Mouse (Mus musculus): Measurements from ENCODE around the gene Lsmem1. TPM values are rescaled to one million over a fixed set of nuclear protein-coding genes. Genes with fewer than 3 reads are reported as not detected.
"Not testable (repeated sequence)": the region's sequence is repeated elsewhere in the genome, so short reads cannot be mapped to it uniquely, and the experiment has no call there.

Gene Lsmem1
- polyA plus RNA-seq, 1 experiment from 2014 or later: 21.4 TPM

GRCm38 (mm10) chr12:40175171-40175570 lies 24.1 kb downstream of the Lsmem1 start:
- not testable (repeated sequence) for H3K9ac ChIP-seq (ENCODE audit: low read depth, low read length); H3K9me3 ChIP-seq (replicated peaks; ENCODE audit: control insufficient read depth, low read length); H3K4me1 ChIP-seq (ENCODE audit: control insufficient read depth, insufficient read depth, low read length); H3K27me3 ChIP-seq (ENCODE audit: control insufficient read depth, insufficient read depth, low read length); H3K36me3 ChIP-seq (ENCODE audit: control insufficient read depth, insufficient read depth, low read length); H3K4me2 ChIP-seq; H3K4me3 ChIP-seq (ENCODE audit: low read depth, low read length); ATAC-seq (replicated peaks; ENCODE audit: insufficient number of reproducible peaks, low FRiP score, low TSS enrichment); H3K27ac ChIP-seq (ENCODE audit: low read depth, low read length)
- WGBS (ENCODE audit: insufficient replicate concordance): 41% methylated on average over 1 of the region's 1 CpGs

GRCm38 (mm10) chr12:40171637-40172036 lies 27.7 kb downstream of the Lsmem1 start:
- Histone ChIP-seq H3K4me3 (ENCODE audit: low read depth, low read length) (no peak overlapping the region), H3K36me3 (ENCODE audit: control insufficient read depth, insufficient read depth, low read length) (no peaks in the 10 kb centered on the region; the same call in 1 of the 2 replicates), H3K9me3 (replicated peaks; ENCODE audit: control insufficient read depth, low read length) (no peaks in the 10 kb centered on the region), H3K27me3 (ENCODE audit: control insufficient read depth, insufficient read depth, low read length) (no peaks in the 10 kb centered on the region), H3K9ac (ENCODE audit: low read depth, low read length) (no peak overlapping the region), H3K27ac (ENCODE audit: low read depth, low read length) (no peak overlapping the region), H3K4me2 (no peak overlapping the region), H3K4me1 (ENCODE audit: control insufficient read depth, insufficient read depth, low read length) (no peaks in the 10 kb centered on the region)
- ATAC-seq (replicated peaks; ENCODE audit: insufficient number of reproducible peaks, low FRiP score, low TSS enrichment): no peak
- WGBS (ENCODE audit: insufficient replicate concordance): 79% methylated on average over 2 of the region's 2 CpGs

DNA sequence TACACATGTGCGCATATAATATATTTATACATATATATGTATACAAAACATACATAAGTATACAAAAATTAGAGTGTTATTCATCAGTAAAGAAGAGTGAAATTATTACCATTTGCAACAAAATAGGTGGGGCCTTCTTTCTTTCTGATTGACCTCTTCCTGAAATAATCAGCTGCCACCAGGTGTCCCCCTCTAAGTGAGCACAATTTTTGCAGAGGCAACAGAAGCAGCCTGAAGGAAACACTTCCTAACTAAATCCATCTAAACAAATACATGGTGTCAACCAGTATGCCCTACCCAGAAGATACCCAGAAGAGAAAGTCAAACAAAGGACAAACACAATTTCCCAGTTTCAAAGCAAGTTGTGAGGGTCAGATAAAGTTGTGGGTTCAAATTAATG lies 29.6 kb downstream of the Lsmem1 start:
- no peak overlapping the region for H3K4me2 ChIP-seq
- no peaks in the 10 kb centered on the region; the same call in 1 of the 2 replicates for H3K36me3 ChIP-seq (ENCODE audit: control insufficient read depth, insufficient read depth, low read length)
- H3K9me3 ChIP-seq (replicated peaks; ENCODE audit: control insufficient read depth, low read length): no peaks in the 10 kb centered on the region
- no peak overlapping the region for H3K27ac ChIP-seq (ENCODE audit: low read depth, low read length)
- ATAC-seq (replicated peaks; ENCODE audit: insufficient number of reproducible peaks, low FRiP score, low TSS enrichment): no peak
- 92% methylated on average over 1 of the region's 1 CpGs for WGBS (ENCODE audit: insufficient replicate concordance)
- H3K4me1 ChIP-seq (ENCODE audit: control insufficient read depth, insufficient read depth, low read length): no peaks in the 10 kb centered on the region
- no peak overlapping the region for H3K9ac ChIP-seq (ENCODE audit: low read depth, low read length)
- H3K4me3 ChIP-seq (ENCODE audit: low read depth, low read length): no peak overlapping the region
- no peaks in the 10 kb centered on the region for H3K27me3 ChIP-seq (ENCODE audit: control insufficient read depth, insufficient read depth, low read length)

GRCm38 (mm10) chr12:40164621-40165020 lies 34.7 kb downstream of the Lsmem1 start:
- H3K9me3 ChIP-seq (replicated peaks; ENCODE audit: control insufficient read depth, low read length): no peaks in the 10 kb centered on the region
- no peaks in the 10 kb centered on the region for H3K4me1 ChIP-seq (ENCODE audit: control insufficient read depth, insufficient read depth, low read length)
- WGBS (ENCODE audit: insufficient replicate concordance): 8% methylated on average over 2 of the region's 2 CpGs
- H3K36me3 ChIP-seq (ENCODE audit: control insufficient read depth, insufficient read depth, low read length): no peaks in the 10 kb centered on the region
- no peak overlapping the region for H3K4me3 ChIP-seq (ENCODE audit: low read depth, low read length)
- H3K27me3 ChIP-seq (ENCODE audit: control insufficient read depth, insufficient read depth, low read length): no peaks in the 10 kb centered on the region
- no peak for ATAC-seq (replicated peaks; ENCODE audit: insufficient number of reproducible peaks, low FRiP score, low TSS enrichment)
- H3K9ac ChIP-seq (ENCODE audit: low read depth, low read length): no peak overlapping the region
- H3K4me2 ChIP-seq: no peak overlapping the region
- no peak overlapping the region for H3K27ac ChIP-seq (ENCODE audit: low read depth, low read length)

DNA sequence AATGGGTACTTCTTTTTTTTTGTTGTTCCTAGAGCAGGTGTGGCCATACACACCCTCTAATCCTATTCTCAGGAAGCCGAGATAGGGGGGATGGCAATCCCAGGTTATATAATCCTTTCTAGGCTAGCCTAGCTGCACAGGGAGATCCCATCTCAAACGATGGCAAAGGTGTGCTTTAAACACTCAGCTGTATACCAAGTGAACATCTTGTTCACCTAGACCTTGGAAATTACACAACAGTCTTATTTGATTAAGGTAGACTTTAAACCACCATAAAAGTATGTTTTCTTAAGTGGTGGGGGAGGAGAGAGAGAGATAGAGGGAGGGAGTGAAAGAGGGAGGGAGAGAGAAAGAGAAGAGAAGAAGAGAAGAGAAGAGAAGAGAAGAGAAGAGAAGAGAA lies 38.5 kb downstream of the Lsmem1 start:
- Histone ChIP-seq H3K36me3 (ENCODE audit: control insufficient read depth, insufficient read depth, low read length) (no peaks in the 10 kb centered on the region), H3K9me3 (replicated peaks; ENCODE audit: control insufficient read depth, low read length) (no peaks in the 10 kb centered on the region), H3K27ac (ENCODE audit: low read depth, low read length) (no peak overlapping the region), H3K4me1 (ENCODE audit: control insufficient read depth, insufficient read depth, low read length) (no peaks in the 10 kb centered on the region), H3K4me2 (no peak overlapping the region), H3K9ac (ENCODE audit: low read depth, low read length) (no peak overlapping the region), H3K4me3 (ENCODE audit: low read depth, low read length) (no peak overlapping the region), H3K27me3 (ENCODE audit: control insufficient read depth, insufficient read depth, low read length) (no peaks in the 10 kb centered on the region)
- no peak for ATAC-seq (replicated peaks; ENCODE audit: insufficient number of reproducible peaks, low FRiP score, low TSS enrichment)
- 73% methylated on average over 2 of the region's 2 CpGs for WGBS (ENCODE audit: insufficient replicate concordance)

- H3K27ac ChIP-seq (ENCODE audit: low read depth, low read length): no peak overlapping the region
- no peaks in the 10 kb centered on the region for H3K9me3 ChIP-seq (replicated peaks; ENCODE audit: control insufficient read depth, low read length)
- no peak overlapping the region for H3K9ac ChIP-seq (ENCODE audit: low read depth, low read length)
- no peak overlapping the region for H3K4me2 ChIP-seq
- ATAC-seq (replicated peaks; ENCODE audit: insufficient number of reproducible peaks, low FRiP score, low TSS enrichment): no peak
- H3K36me3 ChIP-seq (ENCODE audit: control insufficient read depth, insufficient read depth, low read length): no peaks in the 10 kb centered on the region
- no peaks in the 10 kb centered on the region for H3K4me1 ChIP-seq (ENCODE audit: control insufficient read depth, insufficient read depth, low read length)
- H3K27me3 ChIP-seq (ENCODE audit: control insufficient read depth, insufficient read depth, low read length): no peaks in the 10 kb centered on the region
- no peak overlapping the region for H3K4me3 ChIP-seq (ENCODE audit: low read depth, low read length)
- 92% methylated on average over 6 of the region's 6 CpGs for WGBS (ENCODE audit: insufficient replicate concordance)
Observed at GRCm38 (mm10) chr12:40154188-40154587, 45.1 kb downstream of the Lsmem1 start.

- Histone ChIP-seq H3K27me3 (ENCODE audit: control insufficient read depth, insufficient read depth, low read length) (no peaks in the 10 kb centered on the region), H3K36me3 (ENCODE audit: control insufficient read depth, insufficient read depth, low read length) (no peaks in the 10 kb centered on the region), H3K27ac (ENCODE audit: low read depth, low read length) (no peak overlapping the region), H3K4me1 (ENCODE audit: control insufficient read depth, insufficient read depth, low read length) (no peaks in the 10 kb centered on the region), H3K9ac (ENCODE audit: low read depth, low read length) (no peak overlapping the region), H3K4me3 (ENCODE audit: low read depth, low read length) (no peak overlapping the region), H3K9me3 (replicated peaks; ENCODE audit: control insufficient read depth, low read length) (no peaks in the 10 kb centered on the region), H3K4me2 (no peak overlapping the region)
- WGBS (ENCODE audit: insufficient replicate concordance): 51% methylated on average over 8 of the region's 8 CpGs
- no peak for ATAC-seq (replicated peaks; ENCODE audit: insufficient number of reproducible peaks, low FRiP score, low TSS enrichment)
Observed at GRCm38 (mm10) chr12:40152353-40153069, 46.8 kb downstream of the Lsmem1 start.

DNA sequence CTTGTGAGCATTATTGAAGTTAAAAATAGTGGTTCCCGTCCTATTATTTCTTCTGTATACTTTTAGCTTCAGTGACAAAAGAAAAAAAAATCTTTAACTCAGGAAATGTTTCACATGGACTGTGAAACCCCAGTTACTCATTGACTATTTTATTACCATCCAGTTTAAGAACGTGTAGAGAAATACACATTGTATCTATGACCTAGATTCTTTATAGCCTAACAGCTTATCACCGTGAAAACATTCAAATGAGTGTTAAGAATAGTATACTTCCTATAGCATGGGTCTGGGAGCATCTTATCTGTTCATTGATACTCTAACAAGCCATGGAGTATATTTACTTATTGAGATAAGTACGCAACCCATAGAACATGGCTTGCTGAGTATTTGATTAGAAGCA lies 52.0 kb downstream of the Lsmem1 start:
- WGBS (ENCODE audit: insufficient replicate concordance): 55% methylated on average over 4 of the region's 4 CpGs
- H3K4me1 ChIP-seq (ENCODE audit: control insufficient read depth, insufficient read depth, low read length): no peaks in the 10 kb centered on the region
- no peak overlapping the region for H3K27ac ChIP-seq (ENCODE audit: low read depth, low read length)
- no peak overlapping the region for H3K9ac ChIP-seq (ENCODE audit: low read depth, low read length)
- no peaks in the 10 kb centered on the region for H3K27me3 ChIP-seq (ENCODE audit: control insufficient read depth, insufficient read depth, low read length)
- H3K36me3 ChIP-seq (ENCODE audit: control insufficient read depth, insufficient read depth, low read length): no peaks in the 10 kb centered on the region
- no peak overlapping the region for H3K4me2 ChIP-seq
- no peak overlapping the region for H3K4me3 ChIP-seq (ENCODE audit: low read depth, low read length)
- no peak for ATAC-seq (replicated peaks; ENCODE audit: insufficient number of reproducible peaks, low FRiP score, low TSS enrichment)
- no peaks in the 10 kb centered on the region for H3K9me3 ChIP-seq (replicated peaks; ENCODE audit: control insufficient read depth, low read length)

DNA sequence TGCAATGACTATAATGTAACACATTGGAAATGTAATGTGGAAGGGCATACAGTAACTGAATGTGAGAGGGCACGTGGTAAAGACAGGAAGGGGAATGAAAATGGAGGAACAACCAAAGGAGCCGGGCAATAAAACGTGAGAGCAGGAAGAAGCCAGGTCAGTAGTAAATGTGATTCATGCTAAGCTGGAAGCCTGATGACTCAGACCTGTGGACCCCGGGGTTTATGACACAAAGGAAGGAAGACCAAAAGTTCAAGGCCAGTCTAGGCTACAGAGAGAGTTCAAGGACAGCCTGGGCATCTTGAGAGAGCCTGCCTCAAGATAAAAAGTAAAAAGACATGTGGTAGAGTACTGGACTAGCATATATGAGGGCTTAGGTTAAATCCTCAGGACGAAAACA lies 52.8 kb downstream of the Lsmem1 start:
- Histone ChIP-seq H3K27me3 (ENCODE audit: control insufficient read depth, insufficient read depth, low read length) (no peaks in the 10 kb centered on the region), H3K4me3 (ENCODE audit: low read depth, low read length) (no peak overlapping the region), H3K9ac (ENCODE audit: low read depth, low read length) (no peak overlapping the region), H3K36me3 (ENCODE audit: control insufficient read depth, insufficient read depth, low read length) (no peaks in the 10 kb centered on the region), H3K27ac (ENCODE audit: low read depth, low read length) (no peak overlapping the region), H3K4me1 (ENCODE audit: control insufficient read depth, insufficient read depth, low read length) (no peaks in the 10 kb centered on the region), H3K9me3 (replicated peaks; ENCODE audit: control insufficient read depth, low read length) (no peaks in the 10 kb centered on the region), H3K4me2 (no peak overlapping the region)
- WGBS (ENCODE audit: insufficient replicate concordance): 72% methylated on average over 5 of the region's 5 CpGs
- ATAC-seq (replicated peaks; ENCODE audit: insufficient number of reproducible peaks, low FRiP score, low TSS enrichment): no peak

Measured in heart, embryonic 11.5 days (tissue).